Mouse (Mus musculus): ENCODE measurements around the gene Col25a1. TPM values are rescaled to one million over a fixed set of nuclear protein-coding genes. Genes with fewer than 3 reads are reported as not detected.

The Col25a1 gene
- polyA plus RNA-seq, 2 experiments: 14.2 to 15.3 TPM

- Histone ChIP-seq H3K27ac (replicated peaks; ENCODE audit: low read depth, low read length) (no peak overlapping the region), H3K4me2 (replicated peaks; ENCODE audit: low read depth, low read length, severe bottlenecking) (no peak overlapping the region), H3K36me3 (ENCODE audit: control insufficient read depth, insufficient read depth, low read length) (no peaks in the 10 kb centered on the region), H3K9me3 (ENCODE audit: control insufficient read depth, low read length) (no peaks in the 10 kb centered on the region), H3K27me3 (ENCODE audit: control insufficient read depth, insufficient read depth, low read length) (no peaks in the 10 kb centered on the region), H3K9ac (ENCODE audit: low read depth, low read length, severe bottlenecking) (no peak overlapping the region), H3K4me3 (replicated peaks; ENCODE audit: low read length) (no peak overlapping the region), H3K4me1 (ENCODE audit: control insufficient read depth, insufficient read depth, low read length) (no peaks in the 10 kb centered on the region)
- ATAC-seq (ENCODE audit: low FRiP score, low read depth) (no peak), DNase-seq (ENCODE audit: low spot score) (no peak)
- WGBS: 36% methylated on average over 6 of the region's 6 CpGs
- no peak for TF ChIP-seq POLR2A (IDR thresholded peaks at IDR 0.05; ENCODE audit: borderline replicate concordance, extremely low read depth, insufficient read depth, insufficient read length)
Observed at GRCm38 (mm10) chr3:130116886-130117285, 14.4 kb upstream of the Col25a1 start.

- Histone ChIP-seq H3K27ac (replicated peaks; ENCODE audit: low read depth, low read length) (no peak overlapping the region), H3K4me2 (replicated peaks; ENCODE audit: low read depth, low read length, severe bottlenecking) (no peak overlapping the region), H3K4me3 (replicated peaks; ENCODE audit: low read length) (no peak overlapping the region), H3K36me3 (ENCODE audit: control insufficient read depth, insufficient read depth, low read length) (no peaks in the 10 kb centered on the region), H3K27me3 (ENCODE audit: control insufficient read depth, insufficient read depth, low read length) (no peaks in the 10 kb centered on the region), H3K9me3 (ENCODE audit: control insufficient read depth, low read length) (no peaks in the 10 kb centered on the region), H3K4me1 (ENCODE audit: control insufficient read depth, insufficient read depth, low read length) (peaks cover 9% of the 10 kb centered on the region; the same call in 1 of the 2 replicates), H3K9ac (ENCODE audit: low read depth, low read length, severe bottlenecking) (no peak overlapping the region)
- ATAC-seq (ENCODE audit: low FRiP score, low read depth): peak; percentile 91
- WGBS: 20% methylated on average over 8 of the region's 8 CpGs
- TF ChIP-seq POLR2A (IDR thresholded peaks at IDR 0.05; ENCODE audit: borderline replicate concordance, extremely low read depth, insufficient read depth, insufficient read length): no peak
- DNase-seq (ENCODE audit: low spot score): peak; percentile 56
Observed at GRCm38 (mm10) chr3:130127840-130128239, 3.5 kb upstream of the Col25a1 start.

GRCm38 (mm10) chr3:130128564-130128963 lies 2.7 kb upstream of the Col25a1 start:
- H3K4me3 ChIP-seq (replicated peaks; ENCODE audit: low read length): no peak overlapping the region
- no peak for ATAC-seq (ENCODE audit: low FRiP score, low read depth)
- no peaks in the 10 kb centered on the region for H3K27me3 ChIP-seq (ENCODE audit: control insufficient read depth, insufficient read depth, low read length)
- no peak overlapping the region for H3K27ac ChIP-seq (replicated peaks; ENCODE audit: low read depth, low read length)
- peaks cover 9% of the 10 kb centered on the region; the same call in 1 of the 2 replicates for H3K4me1 ChIP-seq (ENCODE audit: control insufficient read depth, insufficient read depth, low read length)
- no peaks in the 10 kb centered on the region for H3K9me3 ChIP-seq (ENCODE audit: control insufficient read depth, low read length)
- no peaks in the 10 kb centered on the region for H3K36me3 ChIP-seq (ENCODE audit: control insufficient read depth, insufficient read depth, low read length)
- no peak for DNase-seq (ENCODE audit: low spot score)
- H3K9ac ChIP-seq (ENCODE audit: low read depth, low read length, severe bottlenecking): no peak overlapping the region
- TF ChIP-seq POLR2A (IDR thresholded peaks at IDR 0.05; ENCODE audit: borderline replicate concordance, extremely low read depth, insufficient read depth, insufficient read length): no peak
- WGBS: 67% methylated on average over 11 of the region's 11 CpGs
- H3K4me2 ChIP-seq (replicated peaks; ENCODE audit: low read depth, low read length, severe bottlenecking): no peak overlapping the region

GRCm38 (mm10) chr3:130129635-130130206 lies 1.6 kb upstream of the Col25a1 start:
- Histone ChIP-seq H3K36me3 (ENCODE audit: control insufficient read depth, insufficient read depth, low read length) (no peaks in the 10 kb centered on the region), H3K27me3 (ENCODE audit: control insufficient read depth, insufficient read depth, low read length) (no peaks in the 10 kb centered on the region), H3K27ac (replicated peaks; ENCODE audit: low read depth, low read length) (no peak overlapping the region), H3K9me3 (ENCODE audit: control insufficient read depth, low read length) (no peaks in the 10 kb centered on the region), H3K4me2 (replicated peaks; ENCODE audit: low read depth, low read length, severe bottlenecking) (no peak overlapping the region), H3K4me3 (replicated peaks; ENCODE audit: low read length) (no peak overlapping the region), H3K9ac (ENCODE audit: low read depth, low read length, severe bottlenecking) (no peak overlapping the region), H3K4me1 (ENCODE audit: control insufficient read depth, insufficient read depth, low read length) (peaks cover 9% of the 10 kb centered on the region; the same call in 1 of the 2 replicates)
- 40% methylated on average over 10 of the region's 10 CpGs for WGBS
- ATAC-seq (ENCODE audit: low FRiP score, low read depth): no peak
- DNase-seq (ENCODE audit: low spot score): peak; percentile 56
- no peak for TF ChIP-seq POLR2A (IDR thresholded peaks at IDR 0.05; ENCODE audit: borderline replicate concordance, extremely low read depth, insufficient read depth, insufficient read length)

- Histone ChIP-seq H3K4me1 (ENCODE audit: control insufficient read depth, insufficient read depth, low read length) (no peaks in the 10 kb centered on the region), H3K27me3 (ENCODE audit: control insufficient read depth, insufficient read depth, low read length) (no peaks in the 10 kb centered on the region), H3K4me2 (replicated peaks; ENCODE audit: low read depth, low read length, severe bottlenecking) (no peak overlapping the region), H3K9ac (ENCODE audit: low read depth, low read length, severe bottlenecking) (no peak overlapping the region), H3K27ac (replicated peaks; ENCODE audit: low read depth, low read length) (no peak overlapping the region), H3K36me3 (ENCODE audit: control insufficient read depth, insufficient read depth, low read length) (no peaks in the 10 kb centered on the region), H3K4me3 (replicated peaks; ENCODE audit: low read length) (no peak overlapping the region), H3K9me3 (ENCODE audit: control insufficient read depth, low read length) (no peaks in the 10 kb centered on the region)
- no peak for TF ChIP-seq POLR2A (IDR thresholded peaks at IDR 0.05; ENCODE audit: borderline replicate concordance, extremely low read depth, insufficient read depth, insufficient read length)
- DNase-seq (ENCODE audit: low spot score) (no peak), ATAC-seq (ENCODE audit: low FRiP score, low read depth) (no peak)
Observed at GRCm38 (mm10) chr3:130137204-130137603, 5.9 kb downstream of the Col25a1 start.
